Mouse (Mus musculus): ENCODE results near the gene Tmco1.

The Tmco1 gene

DNA sequence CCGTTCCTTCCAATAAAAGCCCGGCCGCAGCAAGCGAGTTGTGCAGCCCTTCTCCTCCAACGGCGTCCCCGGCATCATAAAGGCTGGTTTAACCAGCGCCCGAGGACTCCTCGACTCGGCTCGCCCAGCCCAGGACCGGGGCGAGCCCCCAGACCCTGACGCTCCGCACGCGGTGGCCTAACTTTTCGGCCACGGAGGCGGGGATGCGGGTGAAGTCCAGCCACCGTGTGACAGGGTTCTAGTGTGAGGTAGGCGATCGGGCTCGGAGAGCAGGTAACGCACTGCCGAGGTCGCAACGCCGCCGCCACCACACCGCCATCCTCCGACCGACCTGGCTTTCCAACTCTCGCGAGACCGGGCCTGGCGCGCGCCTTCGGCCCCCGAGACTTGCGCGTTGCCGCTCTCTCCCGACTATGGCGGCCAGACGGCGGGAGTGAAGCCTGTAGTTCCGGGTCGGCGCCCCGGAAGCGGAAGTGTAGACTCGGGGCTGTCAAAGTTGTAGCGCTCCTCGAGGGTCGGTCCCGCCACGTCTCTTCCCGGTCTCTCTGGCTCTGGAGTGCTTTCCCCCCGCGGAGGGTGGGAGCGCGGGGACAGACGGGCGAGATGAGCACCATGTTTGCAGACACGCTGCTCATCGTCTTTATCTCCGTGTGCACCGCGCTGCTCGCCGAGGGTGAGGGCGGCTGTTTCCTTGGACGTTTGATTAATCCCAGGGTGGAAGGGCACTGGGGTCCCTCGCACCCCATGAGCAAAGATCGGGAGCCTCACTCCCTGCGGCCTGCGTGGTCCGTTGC lies at the start of gene Tmco1:
Tmco1 (plus strand) TSS at position 118 of the 794 bp plus-strand sequence.
- DNase-seq, result peak; percentile 95

- no peak for DNase-seq
Measured at GRCm38 (mm10) chr1:167259702-167260101, 48.5 kb upstream of the Tmco1 start.

- no peak for DNase-seq
Measured at GRCm38 (mm10) chr1:167261750-167262149, 46.4 kb upstream of the Tmco1 start.

DNA sequence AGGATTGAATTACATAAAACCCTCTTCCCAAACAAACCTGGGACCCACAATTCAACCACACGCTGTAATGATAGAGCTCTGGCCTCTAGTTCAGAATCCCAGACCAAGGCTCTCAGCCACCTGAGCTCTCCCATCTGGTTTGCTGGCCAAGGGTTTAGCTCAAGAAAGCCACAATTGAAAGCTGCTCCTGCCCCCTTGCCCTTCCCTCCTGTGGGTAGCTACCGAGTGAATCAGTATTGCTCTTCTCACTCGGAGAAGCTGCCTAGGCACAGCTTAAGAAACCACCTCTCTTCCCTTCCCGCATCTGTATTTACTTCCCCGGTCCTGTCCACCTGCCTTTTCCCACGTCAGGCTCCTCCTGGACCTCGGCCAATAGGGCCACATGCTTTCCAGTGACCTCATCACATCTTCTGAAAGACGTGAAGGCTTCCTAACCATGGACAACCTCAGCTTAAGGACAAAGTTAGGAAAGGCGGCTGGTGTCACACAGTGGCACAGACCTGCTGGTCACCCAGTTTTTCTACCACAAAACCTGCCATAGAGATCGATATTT lies 45.6 kb upstream of the Tmco1 start:
- no peak for DNase-seq

- no peak for DNase-seq
Measured at GRCm38 (mm10) chr1:167265366-167265765, 42.8 kb upstream of the Tmco1 start.

GRCm38 (mm10) chr1:167266720-167267119 lies 41.5 kb upstream of the Tmco1 start:
- DNase-seq, result no peak

DNA sequence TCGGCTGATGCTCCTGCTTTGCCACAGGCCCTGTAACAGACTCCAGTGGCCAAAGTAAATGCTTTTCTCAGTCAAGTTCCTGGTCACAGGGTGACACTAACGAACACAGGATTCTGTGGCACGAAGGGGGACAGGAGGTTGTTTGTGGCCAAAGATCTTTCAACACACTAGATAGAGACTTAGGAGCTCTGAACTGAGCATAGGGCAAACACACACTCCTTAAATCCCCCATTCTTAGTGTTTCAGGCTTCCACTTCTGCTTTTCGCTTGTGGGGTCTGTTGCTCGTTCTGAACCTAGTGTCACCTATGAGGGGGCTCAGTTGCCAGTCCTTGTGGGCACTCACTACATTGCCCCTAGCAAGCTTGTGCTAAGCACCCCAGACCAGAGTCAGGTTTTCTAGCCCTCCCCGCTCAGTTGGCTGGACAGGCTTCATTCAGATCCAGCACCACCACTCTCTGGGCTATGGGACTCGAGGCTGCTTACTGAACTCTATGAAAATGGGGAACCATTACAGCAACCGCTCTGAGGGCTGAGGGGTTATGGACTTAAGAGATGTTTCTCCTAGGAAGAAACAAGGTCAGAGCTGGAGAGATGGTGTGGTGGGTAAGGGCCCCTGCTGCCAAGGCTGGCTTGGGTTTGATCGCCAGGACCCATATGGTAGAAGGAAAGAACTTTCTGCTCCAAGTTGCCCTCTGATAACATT lies 39.7 kb upstream of the Tmco1 start:
- no peak for DNase-seq

DNA sequence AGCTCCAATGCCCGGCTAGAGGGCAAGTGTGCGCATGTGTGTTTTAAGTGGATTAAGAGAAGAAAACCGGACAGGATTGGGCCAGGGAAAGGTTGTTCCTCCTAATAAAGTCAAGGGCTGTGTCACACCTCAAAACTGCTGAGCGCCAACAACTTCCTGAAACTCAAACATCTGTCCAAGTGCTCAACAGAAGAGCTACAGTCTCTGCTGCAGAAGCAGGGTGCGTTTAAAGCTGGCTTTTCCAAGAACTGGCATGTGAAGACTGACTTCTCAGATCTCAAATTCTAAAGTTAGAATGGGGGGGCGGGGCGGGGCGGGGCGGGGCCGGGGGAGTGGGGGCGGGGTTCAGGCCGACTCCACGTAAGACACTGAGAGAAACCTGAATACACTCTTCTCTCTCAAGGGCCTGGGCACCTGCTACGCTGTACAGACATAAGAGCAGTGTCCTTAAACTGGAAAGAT lies 38.8 kb upstream of the Tmco1 start:
- DNase-seq, result no peak

GRCm38 (mm10) chr1:167269856-167270270 lies 38.3 kb upstream of the Tmco1 start:
- DNase-seq, result peak; percentile 66

DNA sequence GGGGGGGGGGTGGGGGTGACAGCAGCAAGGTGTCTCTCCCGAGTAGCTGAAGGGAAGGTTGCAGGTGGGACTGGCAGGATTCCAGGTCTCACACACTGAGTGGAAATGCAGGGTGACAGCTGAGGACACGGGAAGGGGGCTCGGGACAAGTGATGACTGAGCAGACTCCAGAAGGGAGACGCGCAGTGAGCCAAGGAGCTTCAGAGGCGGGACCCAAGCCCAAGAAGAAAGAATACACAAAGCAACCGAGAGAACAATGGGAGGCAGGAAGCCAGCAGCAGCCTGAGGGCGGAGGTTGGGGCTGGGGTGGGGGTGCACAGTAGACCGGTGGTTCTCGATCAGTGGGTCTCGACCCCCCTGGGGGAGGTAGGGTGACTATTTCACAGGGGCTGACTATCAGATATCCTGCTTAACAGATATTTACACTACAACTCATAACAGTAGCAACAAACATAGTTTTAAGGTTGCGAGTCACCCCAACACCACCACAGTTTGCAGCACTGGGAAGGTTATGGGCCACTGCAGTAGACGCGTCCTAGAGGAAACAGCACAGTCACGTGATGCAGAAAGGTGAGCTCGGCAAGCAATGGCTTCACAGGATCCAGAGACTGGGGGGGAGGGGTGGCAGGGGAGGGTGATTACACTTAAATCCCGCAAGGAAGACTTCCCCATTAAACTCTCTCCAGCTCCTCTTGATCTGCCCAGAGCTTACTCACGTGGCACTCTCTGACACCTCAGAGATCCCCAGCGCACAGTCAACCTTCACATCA lies 37.7 kb upstream of the Tmco1 start:
- no peak for DNase-seq

GRCm38 (mm10) chr1:167271304-167271703 lies 36.9 kb upstream of the Tmco1 start:
- DNase-seq, result no peak

DNA sequence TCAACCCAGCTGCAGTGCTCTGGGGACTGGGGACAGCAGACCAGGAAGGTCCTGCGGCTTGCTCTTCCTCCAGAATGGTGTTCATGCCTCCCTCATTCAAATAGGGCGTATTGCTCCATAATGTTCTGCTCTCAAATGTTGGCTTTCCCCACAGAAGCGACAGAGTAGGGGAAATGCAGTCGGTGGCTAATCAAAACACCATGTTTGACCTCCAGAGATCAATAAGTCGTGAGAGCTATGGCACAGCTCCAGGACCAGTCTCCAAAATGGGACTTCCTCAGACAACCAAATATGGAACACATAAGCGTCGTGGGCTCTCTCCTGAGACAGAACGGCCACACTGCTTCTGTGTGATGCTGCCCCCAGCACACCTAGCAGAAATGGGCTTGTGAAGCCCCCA lies 36.3 kb upstream of the Tmco1 start:
- DNase-seq, result no peak

DNA sequence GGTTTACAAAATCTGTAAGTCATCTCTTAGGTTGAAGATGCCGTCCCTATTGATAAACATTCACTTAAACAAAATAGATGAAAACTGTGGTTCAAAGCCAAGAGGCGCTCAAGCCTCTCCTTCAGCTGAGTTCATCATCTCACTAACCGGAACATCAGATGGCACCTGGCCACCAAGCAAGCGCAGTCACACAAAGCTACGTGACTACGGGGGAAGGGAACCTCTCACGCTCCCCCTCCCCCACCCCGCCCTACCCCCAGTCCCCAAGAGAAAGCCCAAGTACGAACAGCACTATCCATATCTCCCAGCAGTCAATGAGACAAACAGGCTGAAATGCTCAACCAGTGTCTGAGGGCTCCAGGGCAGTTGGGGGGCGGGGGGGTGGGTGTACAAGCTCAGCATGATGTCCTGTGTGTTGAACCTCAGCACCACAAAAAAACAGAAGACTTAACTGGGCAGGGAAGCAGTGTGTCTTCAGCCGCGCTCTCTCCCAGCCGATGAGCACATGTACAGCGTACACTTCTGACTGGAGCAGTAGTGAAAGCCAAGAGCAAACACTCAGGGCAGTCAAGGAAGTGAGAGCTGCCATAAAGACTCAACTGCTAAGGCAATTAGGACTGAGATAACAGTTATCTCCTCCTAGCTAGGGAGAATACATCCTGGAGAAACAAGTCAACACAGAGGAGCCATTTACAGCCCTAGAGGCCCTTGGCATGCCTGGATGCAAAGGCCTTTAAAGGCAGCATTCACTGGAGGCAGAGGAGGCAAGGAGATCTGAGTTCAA lies 34.6 kb upstream of the Tmco1 start:
- DNase-seq, result no peak

- DNase-seq, result no peak
Measured at GRCm38 (mm10) chr1:167274646-167275390, 33.4 kb upstream of the Tmco1 start.

DNA sequence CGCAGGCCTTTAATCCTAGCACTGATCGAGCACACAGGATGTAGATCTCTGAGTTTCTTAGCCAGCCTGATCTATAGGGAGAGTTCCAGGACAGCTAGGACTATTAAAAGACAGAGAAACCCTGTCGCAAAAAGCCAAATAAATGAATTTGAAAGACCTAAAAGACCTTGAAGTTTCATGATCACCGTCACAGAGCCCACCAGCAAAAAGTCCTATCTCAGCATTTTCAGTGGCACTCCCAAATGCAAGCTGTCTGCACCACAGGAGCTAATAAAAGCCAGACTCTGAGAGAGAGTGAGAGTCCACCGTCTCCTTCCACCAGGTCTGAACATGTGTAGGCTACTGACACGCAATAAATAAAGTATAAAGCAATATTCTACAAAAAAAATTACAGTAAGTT lies 29.8 kb upstream of the Tmco1 start:
- DNase-seq, result no peak

GRCm38 (mm10) chr1:167279160-167279715 lies 28.9 kb upstream of the Tmco1 start:
- no peak for DNase-seq

DNA sequence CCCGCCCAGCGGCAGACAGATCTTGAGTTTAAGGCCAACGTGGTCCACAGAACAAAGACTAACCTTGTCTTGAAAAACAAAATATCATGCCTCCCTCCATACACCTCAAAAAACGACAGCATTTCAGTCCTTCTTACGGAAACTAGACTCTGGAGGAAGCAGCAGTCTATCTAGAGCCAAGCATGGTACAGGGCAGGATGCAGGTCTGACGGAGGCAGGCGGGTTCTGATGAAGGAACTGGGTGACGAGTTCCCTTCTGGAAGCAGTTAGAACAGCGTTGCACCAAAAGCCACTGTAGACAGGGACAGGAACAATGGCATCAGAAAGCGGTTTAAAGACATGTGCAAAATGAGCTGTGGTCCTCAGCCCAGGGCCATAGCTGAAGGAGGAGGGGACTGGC lies 28.1 kb upstream of the Tmco1 start:
- DNase-seq, result no peak

- no peak for DNase-seq
Measured at GRCm38 (mm10) chr1:167282112-167282511, 26.1 kb upstream of the Tmco1 start.

GRCm38 (mm10) chr1:167282768-167283167 lies 25.4 kb upstream of the Tmco1 start:
- no peak for DNase-seq

- no peak for DNase-seq
Measured at GRCm38 (mm10) chr1:167283441-167284257, 24.5 kb upstream of the Tmco1 start.
